Mouse (Mus musculus): ENCODE data around the gene Nbeal2.

The Nbeal2 gene

DNA sequence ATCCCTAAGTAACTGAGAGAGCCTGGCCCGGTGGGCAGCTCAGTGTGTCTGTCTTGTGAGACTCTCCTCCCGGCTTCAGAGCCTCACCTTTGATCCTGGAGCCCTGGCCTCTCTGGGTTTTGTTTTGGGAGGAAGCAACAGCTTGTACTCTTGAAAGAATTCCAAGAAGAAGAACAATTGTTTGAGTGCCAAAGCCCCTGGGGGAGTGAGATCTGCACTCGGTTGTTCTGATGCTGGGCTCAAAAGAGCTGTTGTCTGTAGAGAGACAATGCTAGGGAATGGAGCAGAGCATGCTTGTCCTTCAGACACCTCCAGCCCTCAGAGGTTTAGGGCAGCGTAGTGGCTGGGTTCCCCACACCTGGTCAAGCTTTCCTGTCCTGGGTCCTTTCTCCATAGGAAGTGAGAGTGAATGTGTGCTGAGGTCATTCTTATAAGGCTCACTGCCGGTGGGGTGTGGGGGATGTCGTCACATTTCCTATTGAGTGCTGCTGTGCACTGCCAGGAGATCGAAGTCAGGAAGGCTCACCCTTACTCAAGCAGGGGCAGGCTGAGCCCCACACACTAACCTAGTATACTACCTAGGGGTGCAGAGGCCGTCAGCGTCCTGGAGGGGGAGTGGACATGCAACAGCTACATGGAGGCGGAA lies 19.3 kb upstream of the Nbeal2 start:
- DNase-seq, result no peak

DNA sequence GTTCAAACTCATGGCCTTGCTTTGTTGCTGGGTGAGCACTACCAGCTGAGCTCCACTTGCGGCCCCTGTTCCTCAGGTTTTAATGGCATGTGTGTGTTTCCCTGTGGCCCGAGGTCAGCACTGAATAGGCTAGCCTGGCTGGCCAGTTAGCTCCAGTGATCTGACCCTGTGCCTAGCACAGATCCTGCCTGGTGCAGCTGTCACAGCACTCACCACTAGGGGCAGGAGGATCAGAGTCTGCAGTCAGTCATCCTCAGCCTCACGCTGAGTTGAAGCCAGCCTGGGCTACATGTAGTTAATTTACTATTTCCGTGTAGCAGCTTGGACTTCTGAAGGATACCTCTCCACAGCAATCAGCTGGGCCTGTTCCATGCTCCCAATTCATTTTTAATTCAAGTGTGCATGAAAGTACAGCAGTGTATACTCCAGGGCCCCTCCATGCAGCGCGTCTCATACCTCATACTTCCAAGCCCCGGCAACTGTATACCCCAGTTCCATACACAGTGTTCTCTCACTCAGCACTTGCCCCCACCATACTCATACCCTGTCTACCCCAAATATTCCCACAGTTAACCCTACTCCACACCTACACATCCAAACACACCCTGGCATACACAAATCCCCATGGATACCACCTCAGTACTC lies 18.6 kb upstream of the Nbeal2 start:
- peak; percentile 58 to 66 for DNase-seq

DNA sequence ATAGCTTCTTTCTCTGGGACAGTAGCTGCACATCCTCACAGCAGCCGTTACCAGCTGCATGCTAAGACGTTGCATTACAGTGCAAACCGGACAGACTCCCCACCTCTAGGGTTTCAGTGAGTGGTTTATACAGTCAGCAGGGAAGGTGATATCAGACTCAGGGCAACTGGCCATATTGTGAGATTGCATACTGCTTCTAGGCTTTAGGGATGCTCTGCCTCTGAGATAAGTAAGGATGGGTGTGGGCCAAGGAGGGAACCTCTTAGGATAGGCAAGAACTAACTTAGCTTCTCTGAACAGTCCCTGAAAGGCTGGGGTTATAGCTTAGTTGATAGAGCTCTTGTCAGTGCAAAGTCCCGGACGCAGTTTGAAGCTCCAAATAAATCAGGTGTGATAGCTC lies 15.8 kb upstream of the Nbeal2 start:
- DNase-seq, result no peak

DNA sequence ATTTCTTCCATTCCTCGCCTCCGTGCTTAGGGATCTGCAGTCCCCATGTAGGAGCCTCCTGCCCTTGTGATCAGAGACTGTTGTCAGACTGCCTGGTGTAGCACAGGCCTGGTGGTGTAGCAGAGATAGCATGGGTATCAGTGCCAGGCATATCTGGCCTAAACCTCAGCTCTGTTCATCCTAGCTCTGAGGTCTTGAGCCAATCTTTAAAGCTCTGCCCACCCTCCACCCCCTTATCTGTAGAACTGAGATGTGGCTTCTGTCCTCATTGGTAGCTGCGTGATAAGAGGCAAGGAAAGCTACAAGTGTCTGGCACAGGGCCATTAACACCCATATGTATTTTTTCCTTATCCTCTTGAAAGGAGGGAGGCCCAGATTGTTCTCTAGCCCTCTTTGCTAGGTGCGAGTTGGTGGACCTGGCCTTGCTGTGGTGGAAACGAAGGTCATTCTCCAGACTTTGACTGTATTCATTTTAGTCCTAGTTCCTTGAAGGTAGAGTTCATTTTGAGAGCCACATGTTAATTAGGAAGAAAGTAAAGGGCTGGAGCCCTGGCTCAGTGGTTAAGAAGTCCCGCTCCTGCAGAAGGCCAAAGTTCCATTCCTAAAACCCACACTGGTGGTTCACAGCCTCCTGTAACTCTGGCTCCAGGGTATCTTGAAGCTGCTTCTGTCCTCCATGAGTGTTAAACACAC lies 14.8 kb upstream of the Nbeal2 start:
- no peak for DNase-seq

DNA sequence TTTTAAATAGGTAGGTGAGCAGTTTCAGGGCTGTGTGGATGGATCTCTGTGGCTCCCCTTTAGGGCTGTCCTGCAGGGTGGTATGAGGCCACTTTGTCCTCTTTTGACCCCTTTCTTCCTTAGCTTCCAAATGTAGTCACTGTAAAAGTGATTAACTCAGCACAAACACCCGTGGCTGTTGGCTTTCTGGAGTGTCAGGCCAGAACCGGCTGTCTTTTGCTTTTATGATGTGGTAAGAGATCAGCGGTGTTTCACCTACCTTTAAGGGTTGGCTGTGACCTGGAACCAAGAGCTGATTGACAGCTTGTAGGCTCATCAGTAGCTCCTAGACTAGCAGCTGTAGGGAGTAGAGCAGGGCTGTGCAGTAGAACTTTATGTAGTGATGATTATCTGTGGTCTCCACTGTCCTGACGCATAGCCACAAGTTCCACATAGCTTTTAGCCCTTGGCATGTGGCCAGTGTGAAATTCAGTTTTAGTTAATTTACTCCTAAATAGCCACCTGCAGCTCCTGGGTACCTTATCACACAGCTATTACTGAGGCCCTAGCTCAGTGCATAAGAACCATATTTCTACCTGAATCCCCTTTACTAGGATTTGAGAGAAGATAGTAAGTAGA lies 13.4 kb upstream of the Nbeal2 start:
- DNase-seq, result no peak

DNA sequence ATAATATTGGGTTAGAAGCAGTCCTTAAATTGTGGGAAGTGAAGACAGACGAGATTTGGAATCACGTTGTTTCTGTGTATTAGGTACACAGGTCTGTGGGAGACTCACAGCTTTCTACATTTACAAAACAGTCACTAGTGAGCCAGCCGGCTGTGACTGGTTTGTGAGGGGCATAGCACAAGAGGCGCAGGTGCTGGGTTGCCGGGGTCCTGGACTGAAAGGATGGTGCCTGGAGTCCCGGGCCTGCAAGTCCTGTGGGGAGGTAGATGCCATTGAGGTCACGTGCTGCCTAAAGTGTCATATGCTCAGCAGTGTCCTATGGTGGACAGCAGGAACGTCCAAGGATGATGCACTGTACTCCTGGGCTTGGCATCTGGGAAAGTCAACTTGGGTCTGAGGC lies 12.4 kb upstream of the Nbeal2 start:
- DNase-seq, result peak in 1 of 2 experiments; percentile 38

DNA sequence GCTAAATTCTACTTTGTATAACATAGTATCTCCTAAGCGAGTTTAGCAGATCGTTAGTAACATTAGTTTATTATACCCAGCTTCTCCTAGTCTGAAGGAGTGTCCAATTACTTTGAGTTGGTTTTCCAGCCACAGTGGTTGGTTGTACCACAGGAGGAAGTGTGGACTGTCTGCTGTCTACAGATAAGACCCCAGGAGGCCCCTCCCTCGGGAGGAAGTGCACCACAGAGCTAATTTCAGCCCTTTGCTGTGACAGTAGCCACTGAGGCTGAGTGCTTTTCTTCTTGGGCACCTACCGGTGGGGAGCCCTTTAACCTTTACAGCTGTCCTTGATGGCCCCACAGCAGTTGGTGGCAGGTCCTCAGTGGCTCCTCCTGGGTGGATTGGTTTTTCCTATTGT lies 12.0 kb upstream of the Nbeal2 start:
- peak in 1 of 2 experiments; percentile 49 for DNase-seq

DNA sequence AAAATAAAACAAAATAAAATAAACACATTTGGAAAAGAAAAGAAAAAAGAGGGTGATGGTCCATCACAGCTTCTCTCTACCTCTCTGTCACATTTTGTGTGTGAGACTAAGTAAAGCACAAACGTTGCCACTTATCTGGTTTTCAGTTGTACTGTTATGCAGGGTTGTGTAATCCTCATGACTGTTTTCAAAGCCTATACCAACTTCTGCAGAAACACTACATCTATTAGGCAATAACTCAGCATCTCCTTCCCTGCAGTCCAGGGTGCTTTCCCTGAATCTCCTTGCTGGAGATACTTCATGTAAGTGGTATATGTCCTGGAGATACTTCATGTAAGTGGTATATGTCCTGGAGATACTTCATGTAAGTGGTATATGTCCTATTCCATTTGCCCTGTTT lies 8.9 kb upstream of the Nbeal2 start:
- DNase-seq, result no peak

- no peak for DNase-seq
Observed at GRCm38 (mm10) chr9:110660856-110661612, 7.1 kb upstream of the Nbeal2 start.

GRCm38 (mm10) chr9:110660208-110660607 lies 6.2 kb upstream of the Nbeal2 start:
- DNase-seq, result no peak

DNA sequence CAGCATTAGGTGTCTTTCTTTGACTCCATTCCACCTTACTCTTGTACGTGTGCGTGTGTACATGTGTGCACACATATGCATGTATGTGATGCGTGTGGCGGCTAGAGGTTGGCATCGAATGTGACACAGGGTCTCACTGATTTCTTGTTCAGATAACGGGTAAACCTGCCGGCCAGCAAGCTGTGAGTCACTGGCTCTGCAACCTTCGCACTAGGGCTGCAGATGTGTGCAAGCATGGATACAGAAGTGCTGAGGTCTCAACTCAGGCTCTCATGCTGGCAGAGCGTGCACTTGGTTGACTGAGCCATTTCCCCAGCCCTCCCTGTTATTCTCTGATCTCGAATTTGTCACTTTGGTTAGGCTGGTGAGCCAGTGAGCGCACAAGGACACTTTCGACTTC lies 5.6 kb upstream of the Nbeal2 start:
- no peak for DNase-seq

GRCm38 (mm10) chr9:110657474-110658078 lies 3.6 kb upstream of the Nbeal2 start:
- DNase-seq, result peak in 1 of 2 experiments; percentile 43

- peak; percentile 94 to 97 for DNase-seq
Observed at GRCm38 (mm10) chr9:110656249-110657221, 2.6 kb upstream of the Nbeal2 start, which contains the start of gene Ccdc12. TSS of gene Ccdc12 (plus strand) at chr9:110656503.

- no peak for DNase-seq
Observed at GRCm38 (mm10) chr9:110655651-110656007, 1.7 kb upstream of the Nbeal2 start.

GRCm38 (mm10) chr9:110654726-110655650 lies 1.0 kb upstream of the Nbeal2 start:
- no peak for DNase-seq

GRCm38 (mm10) chr9:110652963-110653654 lies 852 bp downstream of the Nbeal2 start:
- no peak for DNase-seq

DNA sequence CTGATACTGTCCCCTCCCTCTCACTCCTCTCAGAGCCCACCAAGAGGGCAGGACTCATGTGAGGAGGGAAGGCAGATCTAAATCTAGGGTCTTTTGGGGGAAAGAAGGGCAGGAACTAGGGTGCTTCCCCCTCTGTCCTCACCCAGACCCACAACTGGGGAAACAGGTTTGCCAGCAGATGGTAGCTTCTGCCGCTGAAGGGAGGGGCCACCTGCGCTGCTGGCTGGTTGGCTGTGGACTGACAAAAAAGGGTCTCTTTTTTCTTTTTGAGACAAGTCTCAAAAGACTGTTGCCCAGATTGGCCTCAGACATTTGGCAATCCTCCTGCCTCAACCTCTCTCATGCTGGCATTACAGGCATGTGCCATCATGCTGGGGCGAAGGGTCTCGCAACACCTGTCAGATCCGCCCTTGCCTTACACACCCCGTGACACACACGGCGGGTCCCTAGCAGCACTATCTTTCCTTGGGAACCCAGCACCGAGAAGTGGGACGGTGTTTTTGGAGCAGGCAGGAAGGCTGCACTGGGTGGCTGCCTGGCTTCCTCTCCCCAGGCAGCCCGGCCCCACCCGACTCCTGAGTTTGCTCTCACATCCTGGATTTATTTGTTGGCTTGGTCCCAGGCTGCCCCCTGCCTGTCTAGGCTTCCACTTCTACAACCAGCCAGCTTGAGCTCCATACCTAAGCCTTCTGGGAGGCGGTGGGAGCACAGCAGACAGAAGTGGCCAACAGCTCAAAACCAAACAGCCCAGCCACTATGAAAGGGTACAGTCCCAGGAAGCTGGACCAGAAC lies 1.8 kb downstream of the Nbeal2 start:
- DNase-seq, result peak; percentile 70 to 81

DNA sequence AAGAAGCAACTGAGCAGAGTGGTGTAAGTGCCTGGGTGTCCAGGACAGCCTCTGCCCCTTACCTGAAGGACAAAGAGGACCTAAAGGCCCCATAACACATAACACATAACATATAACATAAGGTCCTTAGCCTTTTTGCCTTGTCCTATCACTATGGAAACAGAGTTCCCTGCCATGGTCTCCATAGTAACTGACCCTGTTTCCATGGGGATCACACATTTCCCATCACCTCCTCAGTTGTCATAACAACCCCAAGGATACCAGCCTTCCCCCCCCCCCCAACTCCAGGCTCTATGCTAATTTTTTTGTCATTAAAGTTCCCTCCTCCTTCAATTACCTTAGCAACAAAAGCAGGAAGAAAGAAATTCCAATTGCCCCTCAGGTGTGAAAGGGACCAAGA lies 4.2 kb downstream of the Nbeal2 start:
- DNase-seq, result no peak

DNA sequence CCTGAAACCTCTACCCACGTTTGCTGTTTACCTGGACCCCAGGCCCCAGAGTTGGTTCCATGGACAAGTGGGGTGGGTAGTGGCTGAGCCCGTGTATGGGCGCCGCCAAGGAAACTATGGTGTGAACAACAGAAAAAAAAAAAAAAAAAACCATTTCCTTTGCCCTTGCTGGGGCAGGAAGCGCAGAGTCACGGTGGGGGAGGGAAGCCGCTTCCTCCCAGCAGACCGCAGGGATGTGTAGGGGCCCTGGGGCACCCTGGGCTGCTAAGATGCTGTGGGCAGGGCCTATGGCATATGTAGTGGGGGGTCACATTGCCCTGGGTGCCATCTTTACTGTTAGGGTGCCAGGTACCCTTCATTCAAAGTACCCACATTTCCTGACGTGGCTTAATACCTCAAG lies 8.7 kb downstream of the Nbeal2 start:
- DNase-seq, result peak in 1 of 2 experiments; percentile 26
